Mouse (Mus musculus): Measurements from ENCODE around the gene Adam23. TPM values are rescaled to one million over a fixed set of nuclear protein-coding genes. Genes with fewer than 3 reads are reported as not detected.

Adam23 gene
- polyA plus RNA-seq, 1 experiment from 2014 or later = 4.5 TPM

DNA sequence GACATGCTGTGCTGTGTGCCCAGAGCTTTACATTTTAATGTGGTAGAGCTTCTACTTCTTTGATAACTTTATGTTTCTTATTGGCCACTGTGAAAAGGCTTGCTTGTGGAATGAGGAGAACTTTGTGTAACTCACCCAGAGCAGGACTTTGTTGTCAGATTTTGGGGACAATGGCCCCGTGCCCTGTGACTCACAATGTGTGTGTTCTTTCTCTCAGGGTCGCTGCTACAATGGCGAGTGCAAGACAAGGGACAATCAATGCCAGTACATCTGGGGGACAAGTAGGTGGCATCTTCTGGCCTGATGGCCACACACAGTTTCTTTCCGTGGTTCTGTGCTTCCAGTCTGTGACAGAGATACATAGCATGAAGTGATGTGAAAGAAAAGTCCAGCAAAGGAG lies 118.2 kb downstream of the Adam23 start:
- no peak for TF ChIP-seq EP300 (IDR thresholded peaks at IDR 0.05; ENCODE audit: low read depth)
- TF ChIP-seq CTCF (IDR thresholded peaks at IDR 0.05; ENCODE audit: low read depth) = no peak
- 55% methylated on average over 4 of the region's 4 CpGs for WGBS (ENCODE audit: insufficient replicate concordance)
- ATAC-seq = no peak
- H3K9me3 ChIP-seq (ENCODE audit: low read length) = no peaks in the 10 kb centered on the region
- no peak overlapping the region for H3K27ac ChIP-seq (ENCODE audit: low read depth)
- no peak overlapping the region for H3K4me3 ChIP-seq (ENCODE audit: low read depth, low read length)
- H3K36me3 ChIP-seq (replicated peaks; ENCODE audit: insufficient read depth, low read length) = no peaks in the 10 kb centered on the region
- no peak for DNase-seq
- H3K27me3 ChIP-seq (ENCODE audit: insufficient read depth, low read length) = no peaks in the 10 kb centered on the region
- no peak overlapping the region for H3K4me2 ChIP-seq (ENCODE audit: low read depth, low read length)
- H3K4me1 ChIP-seq (ENCODE audit: insufficient read depth) = no peaks in the 10 kb centered on the region
- H3K9ac ChIP-seq (replicated peaks) = no peak overlapping the region

DNA sequence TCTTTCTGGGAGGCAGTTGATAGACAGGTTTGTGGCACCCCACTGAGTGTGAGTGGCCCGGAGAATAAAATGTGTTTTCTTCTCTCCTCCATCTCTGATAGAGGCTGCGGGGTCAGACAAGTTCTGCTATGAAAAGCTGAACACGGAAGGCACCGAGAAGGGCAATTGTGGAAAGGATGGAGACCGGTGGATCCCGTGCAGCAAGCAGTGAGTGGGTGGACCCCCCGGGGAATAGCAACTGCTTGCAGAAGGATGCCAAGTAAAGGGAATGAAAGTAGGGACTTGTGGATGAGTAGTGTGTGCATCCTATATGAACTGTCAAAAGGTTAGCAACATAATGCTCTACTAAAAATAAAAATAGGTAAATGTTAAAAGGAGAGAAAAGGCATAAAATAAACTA lies 120.8 kb downstream of the Adam23 start:
- Histone ChIP-seq H3K27ac (ENCODE audit: low read depth) (no peak overlapping the region), H3K36me3 (replicated peaks; ENCODE audit: insufficient read depth, low read length) (no peaks in the 10 kb centered on the region), H3K27me3 (ENCODE audit: insufficient read depth, low read length) (no peaks in the 10 kb centered on the region), H3K4me3 (ENCODE audit: low read depth, low read length) (no peak overlapping the region), H3K9ac (replicated peaks) (no peak overlapping the region), H3K4me2 (ENCODE audit: low read depth, low read length) (no peak overlapping the region), H3K9me3 (ENCODE audit: low read length) (no peaks in the 10 kb centered on the region), H3K4me1 (ENCODE audit: insufficient read depth) (no peaks in the 10 kb centered on the region)
- no peak for TF ChIP-seq CTCF (IDR thresholded peaks at IDR 0.05; ENCODE audit: low read depth)
- no peak for TF ChIP-seq EP300 (IDR thresholded peaks at IDR 0.05; ENCODE audit: low read depth)
- WGBS (ENCODE audit: insufficient replicate concordance) = 58% methylated on average over 7 of the region's 7 CpGs
- ATAC-seq = no peak
- no peak for DNase-seq

DNA sequence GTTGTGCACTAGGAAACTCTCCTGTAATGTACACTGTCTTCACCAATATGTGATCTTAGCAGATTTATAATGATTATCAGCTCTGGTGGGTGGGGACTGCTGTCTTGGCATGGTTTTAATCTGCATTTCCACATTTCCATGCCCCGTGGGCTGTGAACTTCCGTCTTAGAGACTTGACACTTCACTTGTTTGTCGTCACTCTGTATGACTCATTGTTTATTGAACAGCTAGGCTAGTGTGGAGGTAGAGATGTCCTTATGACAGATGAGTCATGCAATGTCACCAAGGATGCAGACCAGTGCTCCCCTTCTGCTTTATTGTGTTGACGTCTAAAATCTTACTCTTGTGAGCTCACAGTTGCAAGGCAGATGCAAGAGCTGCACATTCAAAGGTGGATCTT lies 121.3 kb downstream of the Adam23 start:
- H3K9me3 ChIP-seq (ENCODE audit: low read length) = no peaks in the 10 kb centered on the region
- H3K4me1 ChIP-seq (ENCODE audit: insufficient read depth) = no peaks in the 10 kb centered on the region
- no peaks in the 10 kb centered on the region for H3K27me3 ChIP-seq (ENCODE audit: insufficient read depth, low read length)
- H3K4me3 ChIP-seq (ENCODE audit: low read depth, low read length) = no peak overlapping the region
- WGBS (ENCODE audit: insufficient replicate concordance) = 40% methylated on average over 4 of the region's 4 CpGs
- ATAC-seq = no peak
- TF ChIP-seq CTCF (IDR thresholded peaks at IDR 0.05; ENCODE audit: low read depth) (no peak), EP300 (IDR thresholded peaks at IDR 0.05; ENCODE audit: low read depth) (no peak)
- no peak overlapping the region for H3K4me2 ChIP-seq (ENCODE audit: low read depth, low read length)
- no peak overlapping the region for H3K9ac ChIP-seq (replicated peaks)
- H3K27ac ChIP-seq (ENCODE audit: low read depth) = no peak overlapping the region
- no peak for DNase-seq
- no peaks in the 10 kb centered on the region for H3K36me3 ChIP-seq (replicated peaks; ENCODE audit: insufficient read depth, low read length)

DNA sequence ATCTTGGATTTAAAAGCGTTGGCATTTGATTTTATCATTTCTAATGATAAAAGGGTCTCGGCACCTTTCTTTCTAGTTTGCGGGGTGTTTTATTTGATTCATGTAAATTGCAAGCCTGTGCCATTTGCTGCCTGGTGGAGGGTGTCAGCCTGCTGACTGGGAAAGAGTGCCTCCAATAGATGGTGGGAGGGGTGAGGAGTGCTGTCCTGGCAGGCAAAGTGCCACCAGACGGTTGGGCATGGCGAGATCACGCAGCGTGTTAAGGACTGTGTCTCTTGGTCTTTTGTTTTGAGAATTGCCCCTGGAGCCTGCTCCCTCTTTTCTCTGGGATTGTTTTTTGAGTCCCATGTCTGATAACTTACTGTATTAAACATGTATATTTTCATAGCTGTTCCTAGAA lies 126.5 kb downstream of the Adam23 start:
- TF ChIP-seq CTCF (IDR thresholded peaks at IDR 0.05; ENCODE audit: low read depth) (no peak), EP300 (IDR thresholded peaks at IDR 0.05; ENCODE audit: low read depth) (no peak)
- no peaks in the 10 kb centered on the region for H3K9me3 ChIP-seq (ENCODE audit: low read length)
- H3K4me3 ChIP-seq (ENCODE audit: low read depth, low read length) = no peak overlapping the region
- H3K27me3 ChIP-seq (ENCODE audit: insufficient read depth, low read length) = no peaks in the 10 kb centered on the region
- WGBS (ENCODE audit: insufficient replicate concordance) = 74% methylated on average over 7 of the region's 7 CpGs
- no peak overlapping the region for H3K4me2 ChIP-seq (ENCODE audit: low read depth, low read length)
- no peak overlapping the region for H3K9ac ChIP-seq (replicated peaks)
- no peak for ATAC-seq
- no peaks in the 10 kb centered on the region for H3K36me3 ChIP-seq (replicated peaks; ENCODE audit: insufficient read depth, low read length)
- H3K27ac ChIP-seq (ENCODE audit: low read depth) = no peak overlapping the region
- H3K4me1 ChIP-seq (ENCODE audit: insufficient read depth) = no peaks in the 10 kb centered on the region
- DNase-seq = no peak

DNA sequence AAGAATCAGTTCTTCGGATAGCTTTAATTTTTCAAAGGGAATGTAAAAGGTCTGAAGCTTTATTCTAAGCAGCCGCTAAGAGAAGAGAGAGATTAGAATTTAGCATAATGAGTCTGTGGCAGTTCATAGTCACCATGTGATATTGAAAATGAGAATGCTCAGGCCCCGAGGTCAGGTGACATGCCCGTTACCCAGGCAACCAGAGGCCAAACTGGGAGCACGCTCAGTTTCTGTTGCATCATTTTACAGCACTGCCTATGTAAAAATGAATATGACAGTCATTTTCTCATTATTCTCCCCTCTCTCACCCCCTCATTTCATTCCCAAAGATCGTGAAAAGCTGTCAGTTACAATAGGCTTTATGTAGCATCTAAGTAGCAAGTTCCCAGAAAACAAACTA lies 127.7 kb downstream of the Adam23 start:
- no peaks in the 10 kb centered on the region for H3K27me3 ChIP-seq (ENCODE audit: insufficient read depth, low read length)
- DNase-seq = no peak
- ATAC-seq = no peak
- H3K4me1 ChIP-seq (ENCODE audit: insufficient read depth) = no peaks in the 10 kb centered on the region
- H3K4me2 ChIP-seq (ENCODE audit: low read depth, low read length) = no peak overlapping the region
- 69% methylated on average over 6 of the region's 6 CpGs for WGBS (ENCODE audit: insufficient replicate concordance)
- H3K9me3 ChIP-seq (ENCODE audit: low read length) = no peaks in the 10 kb centered on the region
- no peak for TF ChIP-seq EP300 (IDR thresholded peaks at IDR 0.05; ENCODE audit: low read depth)
- no peak for TF ChIP-seq CTCF (IDR thresholded peaks at IDR 0.05; ENCODE audit: low read depth)
- no peak overlapping the region for H3K9ac ChIP-seq (replicated peaks)
- no peak overlapping the region for H3K4me3 ChIP-seq (ENCODE audit: low read depth, low read length)
- no peak overlapping the region for H3K27ac ChIP-seq (ENCODE audit: low read depth)
- H3K36me3 ChIP-seq (replicated peaks; ENCODE audit: insufficient read depth, low read length) = no peaks in the 10 kb centered on the region

DNA sequence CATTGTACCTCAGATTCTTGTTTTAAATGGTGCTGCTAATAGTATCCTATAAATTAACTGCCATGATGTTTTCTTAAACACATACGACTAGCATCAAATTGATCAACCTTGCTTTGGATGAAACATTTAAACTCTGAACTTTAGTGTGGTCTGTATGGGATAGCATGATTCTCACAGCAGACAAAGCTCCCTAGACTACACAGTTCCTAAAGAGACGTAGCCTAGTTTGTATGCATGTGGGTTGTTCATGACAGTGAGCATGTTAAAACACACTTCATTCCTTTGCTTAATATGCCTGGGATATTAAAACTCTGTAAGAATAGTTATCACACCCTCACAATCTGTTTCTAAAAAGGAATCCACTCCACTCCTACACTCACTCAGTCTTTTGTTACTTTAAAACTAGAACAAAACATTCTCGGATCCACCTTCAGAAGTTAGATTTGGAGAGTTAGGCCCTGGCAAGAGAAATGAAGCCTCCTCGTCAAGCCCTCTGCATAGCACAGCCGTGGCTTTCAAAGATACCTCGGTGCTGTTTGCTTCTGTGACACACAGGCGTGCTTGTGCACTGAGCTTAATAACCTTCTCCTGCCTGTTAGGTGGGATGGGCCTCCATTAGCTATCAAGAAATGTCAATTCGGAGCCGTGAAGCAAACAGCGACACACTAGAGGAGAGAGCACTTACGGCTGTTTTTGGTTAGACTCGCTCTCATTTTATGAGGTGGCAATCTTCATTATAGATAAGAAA lies 128.3 kb downstream of the Adam23 start:
- Histone ChIP-seq H3K9ac (replicated peaks) (no peak overlapping the region), H3K4me1 (ENCODE audit: insufficient read depth) (no peaks in the 10 kb centered on the region), H3K4me2 (ENCODE audit: low read depth, low read length) (no peak overlapping the region), H3K27ac (ENCODE audit: low read depth) (no peak overlapping the region), H3K27me3 (ENCODE audit: insufficient read depth, low read length) (no peaks in the 10 kb centered on the region), H3K36me3 (replicated peaks; ENCODE audit: insufficient read depth, low read length) (no peaks in the 10 kb centered on the region), H3K4me3 (ENCODE audit: low read depth, low read length) (no peak overlapping the region), H3K9me3 (ENCODE audit: low read length) (no peaks in the 10 kb centered on the region)
- ATAC-seq (no peak), DNase-seq (no peak)
- 68% methylated on average over 12 of the region's 12 CpGs for WGBS (ENCODE audit: insufficient replicate concordance)
- no peak for TF ChIP-seq EP300 (IDR thresholded peaks at IDR 0.05; ENCODE audit: low read depth)
- no peak for TF ChIP-seq CTCF (IDR thresholded peaks at IDR 0.05; ENCODE audit: low read depth)
